Mouse (Mus musculus) layer of hippocampus, adult 2 months (tissue): Measurements from ENCODE around the gene Mamstr. TPM values are rescaled to one million over a fixed set of nuclear protein-coding genes. Genes with fewer than 3 reads are reported as not detected.
"Not testable (repeated sequence)": the region's sequence is repeated elsewhere in the genome, so short reads cannot be mapped to it uniquely, and the experiment has no call there.

Experiments used
- DNase-seq, 2 experiments: peaks; one replicate each; pipeline ENCODE4 v3.0.0; 2022; ENCODE audit warnings: low spot score in 2 of 2
- H3K27ac ChIP-seq: fragments of 200-600 bp; 2 replicates; pipeline ENCODE4 v1.8.1; 2022
- H3K4me3 ChIP-seq: fragments of 200-600 bp; 2 replicates; pipeline ENCODE4 v1.8.1; 2022; ENCODE audit warnings: mild to moderate bottlenecking
- CTCF ChIP-seq: fragments of 200-600 bp; conservative IDR thresholded peaks from 2 replicates; pipeline ENCODE4 v1.8.1; 2022; ENCODE audit warnings: antibody characterized with exemption, mild to moderate bottlenecking, moderate library complexity
- total RNA-seq, 2 experiments: library from RNA; stranded (reverse); gene quantifications; 2 replicates each; pipeline ENCODE4 v1.2.3; 2021

Gene Mamstr
- total RNA-seq, 2 experiments from 2014 or later: 1.2 to 4.8 TPM

DNA sequence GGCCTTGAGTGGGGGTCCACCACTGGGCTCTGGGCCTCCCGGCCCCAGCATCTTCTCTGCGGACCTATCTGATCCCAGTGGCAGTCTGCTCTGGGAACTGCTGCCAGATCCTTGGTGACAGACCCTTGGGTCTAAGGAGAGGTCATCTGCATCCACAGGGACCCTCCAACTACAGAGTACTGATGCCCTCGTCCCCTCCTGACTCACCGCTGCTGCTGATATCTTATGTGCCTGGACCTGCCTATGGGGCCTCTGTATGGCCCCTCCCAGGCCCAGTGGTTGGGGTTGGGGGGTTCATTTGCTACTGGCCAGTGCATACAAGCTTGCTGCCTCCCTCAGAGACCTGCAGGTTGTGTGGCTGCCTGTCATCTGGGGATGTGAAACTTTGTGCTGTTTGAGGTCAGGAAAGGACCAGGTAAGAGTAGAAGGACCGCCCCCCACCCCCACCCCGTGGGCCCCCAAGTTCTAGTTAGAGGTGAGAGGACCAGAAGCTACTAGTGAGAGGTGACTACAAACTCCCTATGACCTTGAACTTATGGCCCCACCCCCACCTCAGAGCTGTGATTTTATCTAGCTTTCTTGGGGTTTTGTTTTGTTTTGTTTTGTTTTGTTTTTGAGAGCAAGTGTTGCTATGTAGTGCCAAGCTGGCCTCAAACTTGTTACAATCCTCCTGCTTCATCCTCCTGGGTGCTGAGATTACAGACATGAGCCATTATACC, 5.3 kb downstream of the Mamstr start:
- TF ChIP-seq CTCF: no peak
- no peak for DNase-seq
- H3K27ac ChIP-seq: peak overlapping the region; percentile 63
- peak overlapping the region; percentile 51 for H3K4me3 ChIP-seq

DNA sequence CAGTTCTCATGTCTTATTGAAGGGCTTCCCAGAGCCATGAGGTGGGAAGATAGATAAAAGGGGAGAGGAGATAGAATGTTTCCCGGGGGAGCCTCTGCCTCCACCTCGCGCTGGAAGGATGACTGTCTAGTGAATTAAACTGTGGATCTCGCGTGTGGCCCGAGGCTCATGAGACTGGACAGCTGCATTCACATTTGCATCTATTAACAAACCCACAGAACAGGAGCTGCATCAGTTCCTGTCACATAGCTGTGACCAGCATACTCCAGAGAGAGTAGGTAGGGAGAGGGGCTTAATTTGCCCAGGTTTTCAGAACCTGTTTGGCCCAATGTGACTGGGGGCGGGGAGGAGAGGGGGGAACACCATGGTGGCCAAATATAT, 5.8 kb downstream of the Mamstr start:
- DNase-seq: no peak
- H3K27ac ChIP-seq: no peak overlapping the region
- H3K4me3 ChIP-seq: no peak overlapping the region
- TF ChIP-seq CTCF: no peak

DNA sequence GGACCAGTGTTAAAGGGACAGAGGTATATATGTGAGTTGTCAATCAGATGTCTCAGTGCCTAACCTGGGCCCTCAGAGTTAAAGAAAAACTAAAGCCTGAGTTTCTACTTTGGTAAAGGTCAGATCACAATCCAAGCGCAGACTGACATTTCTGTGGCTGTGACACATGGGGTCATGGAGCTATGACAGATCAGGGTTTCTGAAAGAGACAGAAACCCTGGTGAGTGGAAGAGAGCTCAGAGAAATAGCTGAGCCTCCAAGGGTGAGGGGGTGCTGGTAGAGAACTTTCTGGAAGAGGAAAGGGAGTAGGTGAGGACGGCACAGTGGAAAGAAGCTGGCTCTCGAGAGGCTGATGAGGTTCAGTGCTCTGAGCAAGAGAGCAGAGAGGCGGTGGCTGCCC, 6.9 kb downstream of the Mamstr start:
- no peak for TF ChIP-seq CTCF
- Histone ChIP-seq H3K27ac (no peak overlapping the region), H3K4me3 (no peak overlapping the region)
- no peak for DNase-seq

DNA sequence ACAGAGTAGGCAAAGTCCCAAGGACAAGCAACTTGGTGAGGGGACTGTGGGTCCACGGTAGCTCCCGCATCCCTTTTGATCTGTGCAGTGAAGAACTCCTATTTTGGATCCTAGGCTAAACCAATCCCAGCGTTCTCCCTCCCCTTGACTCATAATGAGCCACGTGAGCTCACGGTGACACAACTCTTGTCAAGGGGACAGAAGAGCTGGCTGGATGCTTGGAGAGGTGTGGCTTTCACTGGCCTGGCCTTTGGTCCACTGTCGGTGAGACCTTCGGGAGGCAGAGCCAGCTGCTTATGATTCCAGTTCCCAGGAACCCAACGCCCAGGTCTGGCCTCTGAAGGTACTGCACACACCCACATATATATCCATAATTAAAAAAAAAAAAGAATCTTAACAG, 9.6 kb downstream of the Mamstr start:
- Histone ChIP-seq H3K4me3 (no peak overlapping the region), H3K27ac (no peak overlapping the region)
- no peak for DNase-seq
- no peak for TF ChIP-seq CTCF

DNA sequence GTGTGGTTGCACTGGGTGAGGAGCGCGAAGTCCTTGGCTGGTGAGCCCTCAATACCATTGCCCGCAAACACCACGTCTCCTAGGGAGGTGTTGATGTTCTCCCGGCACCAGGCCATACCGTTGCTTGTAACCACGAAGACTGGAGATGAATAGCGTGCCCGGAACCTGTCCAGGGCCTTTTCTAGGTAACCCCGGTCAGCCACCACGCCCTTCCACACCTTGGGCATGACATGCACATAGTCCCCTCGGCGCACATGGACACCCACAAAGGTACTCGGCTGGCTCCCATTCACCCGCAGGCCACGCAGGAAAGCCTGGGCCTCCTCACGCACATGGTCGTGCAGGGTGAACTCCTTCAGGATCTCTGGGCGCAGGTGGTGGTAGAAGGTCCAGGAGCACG, 10.7 kb downstream of the Mamstr start:
- DNase-seq, H3K27ac ChIP-seq, H3K4me3 ChIP-seq: not testable (repeated sequence)

DNA sequence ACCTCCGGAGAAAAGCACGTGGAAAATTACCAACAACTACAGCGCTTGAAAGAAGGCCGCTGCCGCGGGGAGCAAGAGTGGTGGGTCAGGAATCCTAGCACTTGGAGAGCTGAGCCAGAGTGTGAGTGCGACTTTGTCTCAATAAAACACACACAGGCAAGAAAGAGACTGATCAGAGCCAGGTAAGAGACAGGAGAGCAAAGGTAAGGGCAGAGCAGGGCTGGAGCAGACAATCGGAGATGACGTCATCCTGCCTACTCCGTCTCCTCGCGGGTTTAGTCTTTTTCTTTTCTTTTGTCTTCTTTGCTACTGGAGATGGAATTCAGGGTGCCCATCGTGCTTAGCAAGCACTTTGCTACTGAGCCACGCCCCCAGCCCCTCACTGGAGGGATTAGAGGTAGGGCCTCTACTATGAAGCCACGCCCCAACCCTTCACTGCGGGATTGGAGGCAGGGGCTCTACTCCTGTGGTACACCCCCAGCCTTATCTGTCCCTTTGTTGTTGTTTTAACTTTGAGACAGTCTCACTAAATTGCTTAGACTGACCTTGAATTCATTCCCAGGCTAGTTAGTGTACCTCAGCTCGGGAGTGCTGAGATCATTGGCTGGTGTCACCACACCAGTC, 14.8 kb downstream of the Mamstr start:
- no peak overlapping the region for H3K27ac ChIP-seq
- no peak for DNase-seq
- TF ChIP-seq CTCF: no peak
- no peak overlapping the region for H3K4me3 ChIP-seq

DNA sequence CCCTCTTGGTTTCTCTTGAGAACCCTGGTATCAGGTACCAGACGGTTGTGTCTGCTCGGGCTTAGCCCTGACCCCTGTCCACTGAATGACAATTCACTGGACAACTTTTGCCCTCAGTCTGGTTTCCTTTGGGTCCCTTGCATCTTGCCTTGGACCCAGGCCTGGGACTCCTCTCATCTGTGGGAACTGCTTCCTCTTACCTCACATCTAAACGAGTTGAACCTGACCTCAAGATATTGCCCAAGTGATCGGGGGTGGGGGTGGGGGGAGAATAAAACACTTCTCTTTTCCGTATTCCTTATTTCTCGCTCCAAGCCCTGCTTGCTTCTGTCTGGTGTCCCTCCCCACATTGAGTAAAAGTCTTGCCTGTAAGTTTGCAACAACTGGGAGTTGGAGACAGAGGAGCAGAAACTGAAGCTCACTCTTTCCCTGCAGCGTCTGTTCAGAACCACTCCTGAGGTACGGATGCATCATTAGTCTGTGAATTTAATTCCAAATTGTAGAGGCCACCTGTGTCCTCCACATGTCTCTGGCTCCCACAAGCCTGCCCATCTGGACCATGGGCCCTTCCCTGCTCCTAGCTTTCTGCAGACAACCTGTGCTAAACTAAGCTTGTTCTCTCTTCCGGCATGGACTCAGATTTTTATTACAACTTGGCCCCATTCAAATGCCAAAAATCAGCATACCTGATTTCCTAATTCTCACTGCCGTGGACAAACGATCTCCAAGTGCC, 21.1 kb downstream of the Mamstr start:
- TF ChIP-seq CTCF: no peak
- DNase-seq: no peak
- Histone ChIP-seq H3K4me3 (no peak overlapping the region), H3K27ac (no peak overlapping the region)

DNA sequence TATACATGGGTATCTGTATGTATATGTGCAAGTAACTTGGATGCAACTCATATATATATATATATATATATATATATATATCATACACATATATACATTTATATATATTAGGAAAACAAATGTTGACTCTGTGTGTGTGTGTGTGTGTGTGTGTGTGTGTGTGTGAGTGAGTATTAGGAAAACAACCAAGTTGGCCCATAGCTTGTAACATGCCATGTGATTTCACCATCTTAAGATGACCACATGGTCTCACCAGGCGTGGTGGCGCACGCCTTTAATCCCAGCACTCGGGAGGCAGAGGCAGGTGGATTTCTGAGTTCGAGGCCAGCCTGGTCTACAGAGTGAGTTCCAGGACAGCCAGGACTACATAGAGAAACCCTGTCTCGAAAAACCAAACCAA, 21.9 kb downstream of the Mamstr start:
- not testable (repeated sequence) for DNase-seq, H3K27ac ChIP-seq, H3K4me3 ChIP-seq

DNA sequence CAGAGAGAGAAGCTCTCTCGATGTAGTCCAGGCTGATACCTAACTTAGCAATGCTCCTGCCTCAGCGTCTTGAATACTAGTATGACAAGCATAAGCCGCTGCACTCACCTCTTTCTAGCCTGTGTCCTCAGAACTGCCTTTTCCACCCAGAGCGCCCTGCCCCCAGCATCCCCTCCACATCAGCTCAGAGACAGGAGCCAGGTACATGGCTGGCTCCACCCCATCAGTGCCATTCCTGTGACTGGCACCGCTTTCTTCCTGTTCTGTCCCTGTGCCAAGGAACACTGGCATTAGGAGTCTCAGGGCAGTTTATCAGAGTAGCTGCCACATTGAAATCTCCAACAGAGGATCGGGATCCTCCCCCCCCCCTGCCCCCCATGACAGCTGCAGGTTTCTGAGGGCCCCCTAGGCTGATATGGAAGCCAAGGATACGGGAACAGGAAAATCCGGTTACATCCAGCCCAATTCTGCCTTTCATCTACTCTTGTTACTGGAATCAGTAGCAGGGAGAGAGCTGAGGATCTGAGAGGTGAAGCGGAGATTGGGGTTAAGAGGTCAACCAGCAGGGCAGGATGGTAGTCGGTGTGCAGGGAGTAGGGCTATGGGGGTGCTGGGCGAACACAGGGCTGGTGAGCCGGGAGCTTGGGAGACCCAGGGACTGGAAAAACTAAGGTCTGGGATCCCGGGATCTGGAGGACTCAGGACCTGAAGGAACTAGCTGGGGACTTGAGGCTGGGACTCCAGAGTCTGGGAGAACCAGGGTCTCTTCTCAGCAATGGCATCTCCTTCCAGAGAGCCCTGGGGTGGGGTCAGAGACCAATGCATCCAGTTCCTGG, 25.7 kb downstream of the Mamstr start:
- Histone ChIP-seq H3K27ac (no peak overlapping the region), H3K4me3 (no peak overlapping the region)
- no peak for DNase-seq
- TF ChIP-seq CTCF: no peak

DNA sequence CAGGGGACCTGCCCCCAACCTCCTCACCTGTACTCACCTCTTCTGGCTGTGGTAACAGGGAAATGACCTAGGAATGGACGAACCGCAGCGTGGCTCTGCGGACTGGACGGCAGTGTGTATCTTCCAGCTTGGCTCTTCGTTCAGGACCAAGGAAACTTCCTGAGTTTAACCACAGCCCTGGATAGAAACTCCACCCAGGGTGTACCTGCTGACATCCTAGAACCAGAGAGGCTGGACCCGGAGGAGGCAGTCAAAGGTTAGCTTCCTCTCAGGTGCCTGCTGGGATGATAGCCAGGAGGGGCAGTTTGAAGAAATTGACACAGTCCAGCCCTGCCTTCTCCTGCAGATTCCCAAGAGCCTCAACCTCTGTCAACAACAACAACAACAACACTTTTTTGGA, 26.4 kb downstream of the Mamstr start, which contains the start of gene Fut2:
Gene Fut2, minus strand, starts transcription at position 234 of the 400 bp plus-strand sequence.
- Histone ChIP-seq H3K27ac (peak within 1 kb of the TSS; percentile 61; the same call in 1 of the 2 replicates), H3K4me3 (no peak within 1 kb of the TSS)
- DNase-seq: no peak
- TF ChIP-seq CTCF: no peak

DNA sequence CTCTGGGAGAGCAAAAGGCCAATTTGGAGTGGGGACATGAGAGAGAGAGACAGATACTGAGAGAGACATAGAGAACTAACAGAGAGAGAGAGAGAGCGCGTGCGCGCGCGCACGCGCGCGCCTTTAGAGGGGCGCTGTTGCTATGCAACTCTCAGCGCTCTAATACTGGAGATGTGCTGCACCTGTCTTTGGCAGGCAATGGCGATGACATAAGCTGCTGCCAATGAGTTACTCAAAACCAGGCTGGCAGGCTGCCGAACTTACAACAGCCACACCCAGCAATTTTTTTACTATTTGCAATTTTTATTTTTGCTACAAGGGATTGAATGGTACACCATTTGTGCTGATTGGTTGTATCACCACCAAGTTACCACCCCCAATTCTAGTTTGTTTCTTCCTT, 28.0 kb downstream of the Mamstr start:
- peak in 1 of 2 experiments; percentile 61 for DNase-seq
- H3K4me3 ChIP-seq: no peak overlapping the region
- H3K27ac ChIP-seq: peak overlapping the region; percentile 61; the same call in 1 of the 2 replicates
- TF ChIP-seq CTCF: no peak

DNA sequence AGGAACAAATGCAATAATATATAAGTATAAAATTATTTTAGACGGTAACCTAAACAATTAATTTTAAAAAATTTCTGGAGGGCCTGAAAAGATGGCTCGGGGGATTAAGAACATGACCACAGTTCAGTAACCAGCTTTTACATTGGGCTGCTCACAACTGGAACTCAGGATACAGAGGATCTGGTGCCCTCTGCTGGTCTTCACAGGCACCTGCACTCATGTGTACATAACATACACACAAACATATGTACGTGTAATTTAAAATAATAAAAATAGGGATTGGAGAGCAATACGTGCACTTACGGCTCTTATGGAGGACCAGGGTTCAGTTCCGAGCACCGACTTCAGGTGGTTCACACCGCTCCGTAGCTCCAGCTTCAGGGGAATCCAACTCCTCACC, 29.1 kb downstream of the Mamstr start:
- H3K27ac ChIP-seq: no peak overlapping the region
- no peak for DNase-seq
- TF ChIP-seq CTCF: peak; percentile 54
- no peak overlapping the region for H3K4me3 ChIP-seq
